Mouse (Mus musculus): Measurements from ENCODE around the gene Ino80d.
A peak's percentile ranks its signal among the peaks of the same experiment; 100 is the strongest.

- TF ChIP-seq CTCF (IDR thresholded peaks at IDR 0.05; ENCODE audit: low read depth) (peak; percentile 76), EP300 (IDR thresholded peaks at IDR 0.05; ENCODE audit: low read depth) (no peak)
Observed at GRCm38 (mm10) chr1:63114136-63114781, at the start of gene Ino80d.

Data from liver, postnatal 0 days (tissue).